Mouse (Mus musculus): ENCODE measurements around the gene Gm45233.

The Gm45233 gene

DNA sequence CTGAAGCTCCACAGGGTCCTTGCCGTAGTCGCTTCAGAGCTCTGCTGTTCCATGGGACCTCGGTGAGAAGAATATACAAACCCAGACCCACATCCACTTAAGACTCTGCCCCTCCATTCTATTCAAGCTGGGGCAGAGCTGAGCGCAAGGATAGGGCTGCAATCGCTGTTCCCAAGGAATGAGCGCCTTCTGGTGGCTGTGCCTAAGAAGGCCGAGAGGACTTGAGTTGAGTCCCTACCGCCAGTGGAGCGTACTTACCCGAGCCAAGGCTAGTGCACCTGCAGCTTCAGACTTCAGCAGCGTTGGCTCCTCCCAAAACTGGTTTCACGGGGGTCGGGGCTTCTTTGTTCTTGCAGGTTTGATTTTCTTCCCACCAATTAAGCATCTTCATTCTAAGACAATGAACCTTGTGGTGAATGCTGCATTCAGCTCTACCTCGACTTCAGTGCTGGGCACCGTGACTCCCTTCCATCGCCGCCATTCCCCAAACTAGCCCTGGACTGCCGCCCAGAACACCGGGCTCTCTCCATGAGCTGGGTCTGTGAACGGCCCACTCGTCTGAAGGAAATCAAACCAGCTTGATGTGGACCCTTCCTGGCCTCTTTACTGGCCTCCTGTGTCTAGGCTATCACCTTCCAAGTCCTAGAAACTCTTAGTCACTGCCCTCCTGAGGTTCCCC, 51.6 kb downstream of the Gm45233 start:
- no peak for DNase-seq (ENCODE audit: low spot score in 2 of 2)

DNA sequence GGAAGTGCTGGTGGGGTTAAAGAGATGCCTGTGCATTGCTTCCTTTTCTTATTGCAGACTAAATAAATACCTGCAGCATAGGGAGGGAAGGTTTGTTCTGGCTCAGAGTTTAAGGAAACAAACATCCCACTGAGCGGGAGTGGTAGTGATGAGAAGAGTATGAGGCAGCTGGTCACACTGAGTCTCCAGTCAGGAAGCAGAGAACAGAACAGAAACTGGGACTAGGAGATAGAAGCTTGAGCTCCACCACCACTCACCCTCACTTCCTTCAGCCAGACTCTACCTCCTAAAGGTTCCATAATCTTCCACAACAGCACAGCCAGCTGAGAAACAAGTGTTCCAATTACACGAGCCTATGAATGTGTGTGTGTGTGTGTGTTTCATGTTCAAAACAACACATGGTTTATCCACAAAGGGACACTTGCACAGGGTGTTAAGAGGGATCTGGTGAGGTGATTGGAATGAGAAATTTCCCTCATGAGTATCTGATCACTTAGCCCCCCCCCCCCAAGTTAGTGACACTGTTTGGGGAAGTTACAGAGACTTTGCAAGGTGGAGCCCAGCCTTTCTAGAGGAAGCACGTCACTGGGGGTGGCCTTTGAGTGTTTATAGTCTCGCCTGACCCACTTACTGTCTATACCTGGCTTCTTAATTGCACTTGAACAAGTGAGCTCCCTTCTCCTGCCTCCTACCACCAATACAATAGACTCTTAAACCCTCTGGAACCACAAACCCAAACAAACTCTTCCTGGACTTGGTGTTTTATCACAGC, 68.0 kb downstream of the Gm45233 start:
- no peak for DNase-seq (ENCODE audit: low spot score in 2 of 2)

DNA sequence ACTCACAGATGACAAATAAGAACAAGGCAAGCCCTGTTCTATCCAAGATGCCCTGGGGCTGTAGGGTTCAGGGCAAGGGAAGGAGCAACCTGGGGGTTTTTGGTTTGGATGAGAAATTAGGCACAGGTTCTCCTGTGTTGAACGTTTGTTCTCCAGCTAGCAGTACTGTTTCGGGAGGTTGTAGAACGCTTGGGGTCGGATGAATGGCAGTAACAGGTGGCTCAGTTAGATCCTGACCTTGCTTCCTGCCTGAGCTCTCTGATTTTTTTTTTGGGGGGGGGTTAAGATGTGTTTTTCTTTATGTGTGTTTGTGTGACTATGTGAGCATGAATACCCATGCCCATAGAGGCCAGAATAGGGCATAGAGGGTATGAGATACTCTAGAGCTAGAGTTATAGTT, 68.6 kb downstream of the Gm45233 start:
- DNase-seq (ENCODE audit: low spot score in 2 of 2): no peak

All from spleen, postnatal 4 days (tissue).